Mouse (Mus musculus) liver, postnatal 0 days (tissue): ENCODE measurements at regions not wholly inside any gene's neighbourhood (a gene's known extent, or its start where the extent isn't known, plus 50 kb on each side); places are given as distances from the start of the nearest gene placed in this dataset.
"Not testable (repeated sequence)": the region's sequence is repeated elsewhere in the genome, so short reads cannot be mapped to it uniquely, and the experiment has no call there.

Experiments used
- CTCF ChIP-seq: sonication (generic); IDR thresholded peaks from 2 replicates; pipeline ENCODE4 v1.5.1; 2016; ENCODE audit warnings: antibody characterized with exemption, low read depth
- EP300 ChIP-seq: IDR thresholded peaks from 2 replicates; pipeline ENCODE4 v1.6.1; 2016; ENCODE audit warnings: antibody characterized with exemption, low read depth, mild to moderate bottlenecking

- TF ChIP-seq CTCF, EP300: not testable (repeated sequence)
These were observed 104.2 kb upstream of the Bet1 start for GRCm38 (mm10) chr6:4190976-4191375.
